Mouse (Mus musculus) CH12.LX (cell line): Measurements from ENCODE around the gene Sae1.

Source experiments
- CTCF ChIP-seq, 2 experiments: IDR thresholded peaks in 1 of 2; conservative IDR thresholded peaks in 1 of 2; 2 replicates each; pipeline ENCODE4 v1.5.1; 2011 to 2012; ENCODE audit warnings: low read depth in 2 of 2, low read length in 2 of 2, improper control_type of control experiment in 1 of 2, inconsistent platforms in 1 of 2, mild to moderate bottlenecking in 1 of 2, moderate library complexity in 1 of 2
- ELF1 ChIP-seq: IDR thresholded peaks from 2 replicates; pipeline ENCODE4 v1.6.1; 2014; ENCODE audit warnings: low read depth, mild to moderate bottlenecking, inconsistent platforms, low read length, improper control_type of control experiment
- EP300 ChIP-seq: IDR thresholded peaks from 2 replicates; pipeline ENCODE4 v1.6.1; 2011; ENCODE audit warnings: low read length, improper control_type of control experiment
- ETS1 ChIP-seq: conservative IDR thresholded peaks from 2 replicates; pipeline ENCODE4 v1.6.1; 2012; ENCODE audit warnings: low read depth, mild to moderate bottlenecking, inconsistent platforms, low read length, improper control_type of control experiment, moderate library complexity
- JUN ChIP-seq: IDR thresholded peaks from 2 replicates; pipeline ENCODE4 v1.6.1; 2011; ENCODE audit warnings: low read depth, mild to moderate bottlenecking, low read length, improper control_type of control experiment, moderate library complexity; ENCODE audit not compliant: insufficient read depth
- MAFK ChIP-seq: IDR thresholded peaks from 2 replicates; pipeline ENCODE4 v1.6.1; 2011; ENCODE audit warnings: low read length, improper control_type of control experiment; ENCODE audit not compliant: insufficient replicate concordance
- MAX ChIP-seq: IDR thresholded peaks from 2 replicates; pipeline ENCODE4 v1.6.1; 2011; ENCODE audit warnings: low read length, improper control_type of control experiment
- MAZ ChIP-seq: IDR thresholded peaks from 2 replicates; pipeline ENCODE4 v1.6.1; 2012; ENCODE audit warnings: low read depth, mild to moderate bottlenecking, inconsistent platforms, low read length, improper control_type of control experiment, moderate library complexity
- PAX5 ChIP-seq: IDR thresholded peaks from 2 replicates; pipeline ENCODE4 v1.6.1; 2012; ENCODE audit warnings: low read length, inconsistent platforms, mixed read lengths
- POLR2A ChIP-seq: IDR thresholded peaks from 2 replicates; pipeline ENCODE4 v1.6.1; 2011; ENCODE audit warnings: low read depth, mild to moderate bottlenecking, improper control_type of control experiment, low read length
- SMC3 ChIP-seq: IDR thresholded peaks from 2 replicates; pipeline ENCODE4 v1.6.1; 2011; ENCODE audit warnings: low read depth, low read length, improper control_type of control experiment
- TBP ChIP-seq: conservative IDR thresholded peaks from 2 replicates; pipeline ENCODE4 v1.6.1; 2011; ENCODE audit warnings: low read depth, low read length, improper control_type of control experiment
- USF1 ChIP-seq: IDR thresholded peaks from 2 replicates; pipeline ENCODE4 v1.6.1; 2014; ENCODE audit warnings: low read depth, mild to moderate bottlenecking, inconsistent platforms, low read length, improper control_type of control experiment

GRCm38 (mm10) chr7:16310020-16310520 is 77.5 kb downstream of the Sae1 start:
- TF ChIP-seq TBP (no peak), MAFK (no peak), CTCF (conservative IDR thresholded peaks at IDR 0.05 in 1 of 2, IDR thresholded peaks at IDR 0.05 in 1 of 2; ENCODE audit: low read depth in 2 of 2, low read length in 2 of 2) (peak in 1 of 2 experiments; percentile 76; a peak in 2 of 4 replicates), ELF1 (no peak; the same call in 1 of the 2 replicates), MAX (peak; percentile 72; the same call in 1 of the 2 replicates), EP300 (peak; percentile 22; the same call in 1 of the 2 replicates), MAZ (peak; percentile 72), POLR2A (peak; percentile 20; the same call in 1 of the 2 replicates), SMC3 (peak; percentile 74), PAX5 (no peak), ETS1 (peak; percentile 48), JUN (no peak), USF1 (no peak)
